Mouse (Mus musculus) spleen, adult 2 months (tissue): ENCODE results near the gene 6430548M08Rik.

Source experiments
- CTCF ChIP-seq: fragments of 200-500 bp; IDR thresholded peaks from 2 replicates; pipeline ENCODE4 v1.5.1; 2011; ENCODE audit warnings: mild to moderate bottlenecking, inconsistent platforms; ENCODE audit not compliant: insufficient read depth, insufficient read length, insufficient replicate concordance; ENCODE audit errors: extremely low read depth
- POLR2A ChIP-seq: fragments of 200-500 bp; IDR thresholded peaks from 2 replicates; pipeline ENCODE4 v1.6.1; 2011; ENCODE audit warnings: low read depth, low read length, inconsistent platforms

- TF ChIP-seq POLR2A: no peak
- TF ChIP-seq CTCF: no peak
Observed at GRCm38 (mm10) chr8:120094801-120095200, 19.2 kb upstream of the 6430548M08Rik start.
